Mouse (Mus musculus) lung, embryonic 14.5 days (tissue): ENCODE measurements around the gene Gfm2. TPM values are rescaled to one million over a fixed set of nuclear protein-coding genes. Genes with fewer than 3 reads are reported as not detected.

Source experiments
- ATAC-seq: fragments of 200-750 bp; cut with Nextera tagmentation; 2 replicates; pipeline ENCODE4 v1.8.0; 2017; ENCODE audit warnings: mild to moderate bottlenecking, moderate TSS enrichment, moderate library complexity; ENCODE audit not compliant: insufficient read depth
- DNase-seq: peaks from one replicate; pipeline ENCODE4 v3.0.0-alpha.2; 2015
- H3K27ac ChIP-seq: fragments of 300-500 bp; sonication (generic); 2 replicates; pipeline ENCODE4 v1.5.1; 2014; ENCODE audit warnings: low read depth, mild to moderate bottlenecking, moderate library complexity
- H3K27me3 ChIP-seq: fragments of 300-500 bp; sonication (generic); 2 replicates; pipeline ENCODE4 v1.6.1; 2014; ENCODE audit warnings: low read length, control low read depth; ENCODE audit not compliant: insufficient read depth
- H3K36me3 ChIP-seq: fragments of 300-500 bp; sonication (generic); 2 replicates; pipeline ENCODE4 v1.6.1; 2014; ENCODE audit warnings: control low read depth; ENCODE audit not compliant: insufficient read depth
- H3K4me1 ChIP-seq: fragments of 300-500 bp; sonication (generic); 2 replicates; pipeline ENCODE4 v1.6.1; 2014; ENCODE audit warnings: antibody characterized with exemption, control low read depth; ENCODE audit not compliant: insufficient read depth
- H3K4me2 ChIP-seq: fragments of 300-500 bp; sonication (generic); 2 replicates; pipeline ENCODE4 v1.6.1; 2014; ENCODE audit warnings: mild to moderate bottlenecking
- H3K4me3 ChIP-seq: fragments of 300-500 bp; sonication (generic); 2 replicates; pipeline ENCODE4 v1.5.1; 2014; ENCODE audit warnings: low read depth, low read length
- H3K9ac ChIP-seq: fragments of 300-500 bp; sonication (generic); 2 replicates; pipeline ENCODE4 v1.6.1; 2014
- H3K9me3 ChIP-seq: fragments of 300-500 bp; sonication (generic); 2 replicates; pipeline ENCODE4 v1.6.1; 2016; ENCODE audit warnings: low read depth, low read length, control low read depth
- CTCF ChIP-seq: IDR thresholded peaks from 2 replicates; pipeline ENCODE4 v1.5.1; 2016; ENCODE audit warnings: antibody characterized with exemption, low read depth
- WGBS: fragments of 180-500 bp; shearing (Covaris S2); extraction: QIAGEN DNeasy Blood & Tissue Kit; methylation state at CpG from one replicate; pipeline ENCODE4 v1.1.7; 2014; 5-methylcytosine and 5-hydroxymethylcytosine counted together
- polyA plus RNA-seq: library from polyadenylated mRNA; unstranded; fragments of >200 nt; fragmentation: Nextera tagmentation; extraction: Ambion mirVana; gene quantifications from 2 replicates; pipeline ENCODE4 v1.2.1, GENCODE M21; 2014

Gene Gfm2
- polyA plus RNA-seq, 1 experiment from 2014 or later = 29.2 TPM

DNA sequence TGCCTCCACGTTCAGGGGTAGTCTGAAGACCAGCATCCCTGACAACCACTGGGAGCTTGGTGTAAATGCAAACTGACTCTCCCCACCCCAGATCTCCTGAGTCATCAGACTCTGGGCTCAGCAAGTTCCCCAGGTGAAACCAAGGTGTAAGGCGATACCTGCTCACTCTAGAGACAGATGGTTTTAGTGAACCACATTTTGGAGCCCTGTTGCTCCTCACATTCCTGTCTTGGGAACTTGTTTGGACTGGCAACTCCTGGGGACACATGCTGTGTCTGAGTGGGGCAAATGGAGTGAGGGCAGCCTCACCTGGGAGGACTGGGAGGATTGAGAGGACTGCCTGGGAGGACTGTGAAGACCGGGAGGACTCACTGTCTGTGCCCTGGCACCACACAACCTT lies 90.1 kb downstream of the Gfm2 start:
- H3K4me3 ChIP-seq = no peak overlapping the region
- H3K9ac ChIP-seq = no peak overlapping the region
- H3K36me3 ChIP-seq = no peaks in the 10 kb centered on the region
- no peak for TF ChIP-seq CTCF
- WGBS = 84% methylated on average over 3 of the region's 3 CpGs
- no peak overlapping the region for H3K4me2 ChIP-seq
- H3K27me3 ChIP-seq = no peaks in the 10 kb centered on the region
- no peaks in the 10 kb centered on the region for H3K4me1 ChIP-seq
- no peak for ATAC-seq
- no peaks in the 10 kb centered on the region for H3K9me3 ChIP-seq
- DNase-seq = no peak
- H3K27ac ChIP-seq = no peak overlapping the region

DNA sequence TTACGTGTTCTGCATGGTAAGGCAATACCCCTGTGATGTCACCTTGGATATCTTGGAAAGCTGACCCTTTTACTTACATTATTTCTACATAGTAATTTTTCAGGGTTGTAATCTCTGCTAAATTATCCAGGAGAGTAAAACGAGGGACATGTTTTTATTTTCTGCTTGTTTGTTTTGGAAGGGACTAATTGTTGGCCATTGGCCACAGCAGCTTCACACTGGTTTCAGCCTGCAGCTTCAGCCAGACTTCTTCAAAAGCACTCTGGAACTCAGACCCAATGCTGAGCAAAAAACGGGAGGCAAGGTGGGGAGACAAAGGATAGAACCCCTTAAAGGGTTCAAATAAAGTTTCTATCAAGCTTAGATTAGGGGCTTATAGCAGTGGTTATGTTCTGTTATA lies 92.4 kb downstream of the Gfm2 start:
- ATAC-seq (no peak), DNase-seq (no peak)
- H3K27ac ChIP-seq = no peak overlapping the region
- no peak overlapping the region for H3K4me3 ChIP-seq
- H3K36me3 ChIP-seq = no peaks in the 10 kb centered on the region
- H3K27me3 ChIP-seq = no peaks in the 10 kb centered on the region
- no peaks in the 10 kb centered on the region for H3K9me3 ChIP-seq
- 73% methylated on average over 3 of the region's 3 CpGs for WGBS
- no peak overlapping the region for H3K9ac ChIP-seq
- TF ChIP-seq CTCF = no peak
- no peak overlapping the region for H3K4me2 ChIP-seq
- no peaks in the 10 kb centered on the region for H3K4me1 ChIP-seq

Other genes with a start within 250 kb of the Gfm2 start
- 0.13 and 0.27 TPM in 2 replicates for gene Gcnt4, start 213.2 kb upstream of the Gfm2 start, polyA plus RNA-seq
- not detected in 2 replicates for gene 1700029F12Rik, start 103.6 kb upstream of the Gfm2 start, polyA plus RNA-seq
- gene Fam169a, start 70.7 kb upstream of the Gfm2 start, polyA plus RNA-seq = 2.9 and 3.7 TPM in 2 replicates
- 3.1 and 4.6 TPM in 2 replicates for gene Gm6169, start 38.7 kb upstream of the Gfm2 start, polyA plus RNA-seq
- gene Nsa2, start within 50 bp of the Gfm2 start, polyA plus RNA-seq = 71.5 and 72.8 TPM in 2 replicates
- 22.9 and 26.4 TPM in 2 replicates for gene Hexb, start 60.4 kb downstream of the Gfm2 start, polyA plus RNA-seq
- gene Enc1, start 103.2 kb downstream of the Gfm2 start, polyA plus RNA-seq = 14.0 and 14.1 TPM in 2 replicates